24 mouse cellular contexts compared by ENCODE assay signal in the genomic region with DNA sequence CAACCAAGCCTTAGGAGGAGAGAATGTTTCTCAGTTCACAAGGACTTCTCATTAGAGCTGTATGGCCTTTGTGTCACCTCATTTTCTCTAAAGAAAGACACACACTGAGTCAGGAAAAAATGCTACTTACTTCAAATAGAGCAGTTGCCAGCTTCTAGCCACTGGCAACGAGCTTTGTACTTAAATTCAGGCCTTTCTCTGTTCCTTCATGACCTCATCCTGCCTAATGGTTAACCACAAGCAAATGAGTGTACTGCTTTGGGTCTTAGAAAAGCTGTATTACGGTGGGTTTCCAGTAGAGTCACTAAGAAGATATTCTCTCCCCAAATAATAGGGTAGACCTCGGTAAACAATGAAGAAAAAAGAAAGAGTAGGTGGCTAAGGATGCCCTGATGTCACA. TPM values are rescaled to one million over a fixed set of nuclear protein-coding genes. Genes with fewer than 3 reads are reported as not detected.
A peak's percentile ranks its signal among the peaks of the same experiment; 100 is the strongest.
DNase-seq lines count a peak whose midpoint lies in the region; TF ChIP-seq lines count a peak whose summit lies in the region.
"Had no signal": no experiment of that assay in that cellular context is flagged by ENCODE, and none has a peak within 500 bp of the region (broad histone marks: within the 10 kb centered on the region; RNA-seq: fewer than 3 reads in every experiment).

No protein-coding gene starts in this region.

- H3K4me1 ChIP-seq in kidney, adult 2 months (ENCODE audit: control insufficient read depth, insufficient read depth, low read length), result no peaks in the 10 kb centered on the region
- peaks cover 19 to 35% of the 10 kb centered on the region in 2 experiments for H3K4me1 ChIP-seq in CH12.LX (ENCODE audit: control insufficient read depth in 1 of 2, insufficient read depth in 2 of 2)
- H3K4me1 ChIP-seq: heart, embryonic 12.5 days; heart, embryonic 15.5 days had no signal

- no peaks in the 10 kb centered on the region for H3K27me3 ChIP-seq in kidney, adult 2 months (replicated peaks; ENCODE audit: control insufficient read depth, insufficient read depth, low read length)
- peaks cover 2% of the 10 kb centered on the region for H3K27me3 ChIP-seq in CH12.LX (replicated peaks)
- H3K27me3 ChIP-seq: embryonic facial prominence, embryonic 12.5 days; forebrain, embryonic 15.5 days; heart, embryonic 12.5 days; heart, embryonic 15.5 days; hindbrain, embryonic 15.5 days had no signal

- in situ Hi-C loops in CH12.LX (cut with MboI; ENCODE audit: low pct_ligation_motif_present, low pct_unique_long_range_greater_than_20kb, low sequenced_read_pairs), result no loop called here

- TF ChIP-seq RAD21 in CH12.LX (IDR thresholded peaks at IDR 0.05; ENCODE audit: low read depth, low read length), result no peak

- peak overlapping the region; percentile 13; the same call in 1 of the 2 replicates for H3K9ac ChIP-seq in CH12.LX (ENCODE audit: insufficient read depth, low read depth)
- H3K9ac ChIP-seq: embryonic facial prominence, embryonic 12.5 days; embryonic facial prominence, embryonic 15.5 days; forebrain, embryonic 15.5 days; heart, embryonic 12.5 days; heart, embryonic 15.5 days; hindbrain, embryonic 15.5 days had no signal

- H3K4me3 ChIP-seq in kidney, adult 2 months (ENCODE audit: insufficient read depth, low read depth, low read length), result no peak overlapping the region
- no peak overlapping the region for H3K4me3 ChIP-seq in CH12.LX (replicated peaks in 1 of 3; ENCODE audit: low read depth in 2 of 3, low read length in 2 of 3, poor library complexity in 1 of 3)
- H3K4me3 ChIP-seq: embryonic facial prominence, embryonic 12.5 days; embryonic facial prominence, embryonic 15.5 days; forebrain, embryonic 15.5 days; heart, embryonic 12.5 days; heart, embryonic 15.5 days; hindbrain, embryonic 15.5 days had no signal

- TF ChIP-seq EP300 in CH12.LX (IDR thresholded peaks at IDR 0.05; ENCODE audit: low read length), result peak; percentile 84

- no peaks in the 10 kb centered on the region for H3K9me3 ChIP-seq in CH12.LX (replicated peaks; ENCODE audit: low read length)
- H3K9me3 ChIP-seq: embryonic facial prominence, embryonic 12.5 days; embryonic facial prominence, embryonic 15.5 days; forebrain, embryonic 15.5 days; G1E; heart, embryonic 12.5 days; heart, embryonic 15.5 days; hindbrain, embryonic 15.5 days had no signal

- TF ChIP-seq POLR2A in kidney, adult 2 months (IDR thresholded peaks at IDR 0.05; ENCODE audit: low read depth, low read length), result no peak
- TF ChIP-seq POLR2A in CH12.LX (IDR thresholded peaks at IDR 0.05; ENCODE audit: low read depth, low read length), result no peak

- TF ChIP-seq CTCF in kidney, adult 2 months (conservative IDR thresholded peaks at IDR 0.05; ENCODE audit: insufficient read depth, insufficient read length, low read depth, low read length), result no peak
- TF ChIP-seq CTCF in CH12.LX (conservative IDR thresholded peaks at IDR 0.05 in 1 of 2, IDR thresholded peaks at IDR 0.05 in 1 of 2; ENCODE audit: low read depth in 2 of 2, low read length in 2 of 2), result no peak

- intact Hi-C loops in heart, postnatal 25 days (cut with DNase I), result no loop called here

- no peaks in the 10 kb centered on the region for H3K79me2 ChIP-seq in CH12.LX (replicated peaks; ENCODE audit: control insufficient read depth, extremely low read depth, insufficient read depth, poor library complexity, severe bottlenecking)

- WGBS in kidney, adult 2 months, result 56% methylated on average over 3 of the region's 3 CpGs

- peak overlapping the region; percentile 79 for H3K4me2 ChIP-seq in CH12.LX (ENCODE audit: insufficient read depth, low read depth, poor library complexity, severe bottlenecking)
- H3K4me2 ChIP-seq: embryonic facial prominence, embryonic 12.5 days; embryonic facial prominence, embryonic 15.5 days; forebrain, embryonic 15.5 days; heart, embryonic 12.5 days; heart, embryonic 15.5 days; hindbrain, embryonic 15.5 days had no signal

- no peaks in the 10 kb centered on the region for H3K36me3 ChIP-seq in kidney, adult 2 months (ENCODE audit: control insufficient read depth, insufficient read depth, low read length)
- no peaks in the 10 kb centered on the region for H3K36me3 ChIP-seq in CH12.LX (replicated peaks in 1 of 2; ENCODE audit: control insufficient read depth in 1 of 2, insufficient read depth in 1 of 2, low read length in 1 of 2)
- H3K36me3 ChIP-seq: embryonic facial prominence, embryonic 12.5 days; embryonic facial prominence, embryonic 15.5 days; forebrain, embryonic 15.5 days; G1E; heart, embryonic 12.5 days; heart, embryonic 15.5 days; hindbrain, embryonic 15.5 days had no signal

- dilution Hi-C loops in CH12.LX (cut with MboI; ENCODE audit: extremely low pct_ligation_motif_present, extremely low pct_unique_long_range_greater_than_20kb, low sequenced_read_pairs), result no loop called here

- no peak overlapping the region for H3K27ac ChIP-seq in kidney, adult 2 months (ENCODE audit: insufficient read depth, low read depth, low read length)
- 0 out of 2 replicates have a peak overlapping the region, but pooled peaks have one; percentile 35 for H3K27ac ChIP-seq in CH12.LX (ENCODE audit: insufficient read depth, low read depth)
- H3K27ac ChIP-seq: embryonic facial prominence, embryonic 12.5 days; embryonic facial prominence, embryonic 15.5 days; forebrain, embryonic 15.5 days; heart, embryonic 15.5 days; hindbrain, embryonic 15.5 days had no signal

- DNase-seq in kidney, adult 2 months, result peak; percentile 7
- DNase-seq in kidney, postnatal 25 days, result no peak
- DNase-seq in 3134 (ENCODE audit: extremely low read depth, insufficient read length, low spot score), result peak; percentile 23
- peak; percentile 72 for DNase-seq in CH12.LX (ENCODE audit: extremely low read depth)
- no peak for DNase-seq in heart, postnatal 25 days (ENCODE audit: low spot score)
- no peak for DNase-seq in layer of hippocampus, postnatal 25 days (ENCODE audit: extremely low spot score in 1 of 2, low spot score in 1 of 2)
- DNase-seq: adrenal gland, adult 2 months; adrenal gland, postnatal 14 days; cerebellum, adult 11-12 months; cerebellum, adult 8-10 months; cerebellum, postnatal 14 days; gastrocnemius, postnatal 25 days; heart, adult 18-20 months; heart, postnatal 10 days; heart, postnatal 4 days had no signal

TF ChIP-seq in CH12.LX, 34 proteins besides CTCF, POLR2A, EP300 and RAD21:
- TF ChIP-seq SMC3 (IDR thresholded peaks at IDR 0.05; ENCODE audit: low read depth, low read length), result no peak
- no peak for TF ChIP-seq UBTF (IDR thresholded peaks at IDR 0.05; ENCODE audit: low read depth, low read length)
- TF ChIP-seq HCFC1 (IDR thresholded peaks at IDR 0.05; ENCODE audit: low read depth, low read length), result no peak
- peak; percentile 77 for TF ChIP-seq BHLHE40 (IDR thresholded peaks at IDR 0.05; ENCODE audit: low read depth, low read length)
- TF ChIP-seq ETS1 (conservative IDR thresholded peaks at IDR 0.05; ENCODE audit: low read depth, low read length), result peak; percentile 79
- TF ChIP-seq MXI1 (IDR thresholded peaks at IDR 0.05; ENCODE audit: low read depth, low read length), result no peak
- no peak for TF ChIP-seq PAX5 (IDR thresholded peaks at IDR 0.05; ENCODE audit: low read length)
- TF ChIP-seq TCF12 (IDR thresholded peaks at IDR 0.05; ENCODE audit: low read depth, low read length), result no peak
- no peak for TF ChIP-seq ZNF384 (IDR thresholded peaks at IDR 0.05; ENCODE audit: low read depth, low read length)
- TF ChIP-seq NRF1 (IDR thresholded peaks at IDR 0.05; ENCODE audit: low read depth, low read length), result no peak
- no peak for TF ChIP-seq KAT2A (IDR thresholded peaks at IDR 0.05; ENCODE audit: insufficient replicate concordance, low read length)
- TF ChIP-seq USF2 (conservative IDR thresholded peaks at IDR 0.05; ENCODE audit: low read depth, low read length), result no peak
- TF ChIP-seq GABPA (IDR thresholded peaks at IDR 0.05; ENCODE audit: insufficient replicate concordance, low read depth, low read length), result no peak
- TF ChIP-seq JUN (IDR thresholded peaks at IDR 0.05; ENCODE audit: insufficient read depth, low read depth, low read length), result peak; percentile 91
- TF ChIP-seq MAFK (IDR thresholded peaks at IDR 0.05; ENCODE audit: insufficient replicate concordance, low read length), result 0 out of 2 replicates have a peak, but pooled peaks have one; percentile 59
- 0 out of 2 replicates have a peak, but pooled peaks have one; percentile 28 for TF ChIP-seq SIN3A (IDR thresholded peaks at IDR 0.05; ENCODE audit: low read length)
- TF ChIP-seq MAX (IDR thresholded peaks at IDR 0.05; ENCODE audit: low read length), result no peak
- 0 out of 2 replicates have a peak, but pooled peaks have one; percentile 27 for TF ChIP-seq CHD2 (IDR thresholded peaks at IDR 0.05; ENCODE audit: low read length)
- TF ChIP-seq NELFE (IDR thresholded peaks at IDR 0.05; ENCODE audit: low read depth, low read length), result no peak
- TF ChIP-seq MEF2A (IDR thresholded peaks at IDR 0.05; ENCODE audit: borderline replicate concordance, low read depth, low read length), result peak; percentile 80; the same call in 1 of the 2 replicates
- TF ChIP-seq IRF4 (IDR thresholded peaks at IDR 0.05; ENCODE audit: low read depth, low read length), result peak; percentile 62
- TF ChIP-seq TBP (conservative IDR thresholded peaks at IDR 0.05; ENCODE audit: low read depth, low read length), result no peak
- TF ChIP-seq JUND (conservative IDR thresholded peaks at IDR 0.05; ENCODE audit: low read depth, low read length), result peak; percentile 87
- TF ChIP-seq MYC (IDR thresholded peaks at IDR 0.05; ENCODE audit: low read depth, low read length), result peak; percentile 25; the same call in 1 of the 2 replicates
- peak; percentile 54; the same call in 1 of the 2 replicates for TF ChIP-seq ZKSCAN1 (IDR thresholded peaks at IDR 0.05; ENCODE audit: borderline replicate concordance, low read depth, low read length)

RNA-seq across cellular contexts. Expression of a gene that starts 2.7 kb away (rescaled TPM):
- polyA plus RNA-seq in kidney, adult 2 months (2012; rRNA removed), result 4.5 and 5.2 TPM in 2 replicates
- total RNA-seq in CH12.LX (2012; rRNA removed) (not detected in 2 replicates), CH12.LX (2014; rRNA removed) (not detected in 2 replicates)
- 0.08 and 0.13 TPM in 2 replicates for polyA plus RNA-seq in CH12.LX (2012; ENCODE audit: insufficient read length, low read depth)
- not detected for total RNA-seq in heart, postnatal 25 days (2021)
- total RNA-seq in layer of hippocampus, postnatal 25 days (2021), result under 1 TPM; 0.07 to 0.09 TPM
- total RNA-seq: gastrocnemius, adult 8-10 months; gastrocnemius, postnatal 25 days had no signal
- polyA plus RNA-seq: adrenal gland, adult 2 months; forebrain, embryonic 11.5 days; forebrain, embryonic 15.5 days; G1E; heart, embryonic 12.5 days had no signal

RNA-seq across cellular contexts. Expression of a gene that starts 44.3 kb away (rescaled TPM):
- 42.3 and 53.5 TPM in 2 replicates for polyA plus RNA-seq in kidney, adult 2 months (2012; rRNA removed)
- total RNA-seq in CH12.LX (2012; rRNA removed) (103 and 107 TPM in 2 replicates), CH12.LX (2014; rRNA removed) (142 and 147 TPM in 2 replicates)
- polyA plus RNA-seq in CH12.LX (2012; ENCODE audit: insufficient read length, low read depth), result 103 and 106 TPM in 2 replicates
- total RNA-seq in heart, postnatal 25 days (2021), result 100 to 1,000 TPM; 111 to 113 TPM
- total RNA-seq in layer of hippocampus, postnatal 25 days (2021), result 10 to 100 TPM; 67.5 to 73.6 TPM

Comparison
In these comparisons a context has a peak if more than half of its experiments do, and no peak if none do; other contexts are left out.
1. DNase-seq: peak in kidney, adult 2 months (single experiment), 3134 (single experiment) and CH12.LX (single experiment); none in kidney, postnatal 25 days (0 of 2), heart, postnatal 25 days (single experiment) and layer of hippocampus, postnatal 25 days (0 of 2).